7 mouse cellular contexts compared by ENCODE assay signal in the genomic region with DNA sequence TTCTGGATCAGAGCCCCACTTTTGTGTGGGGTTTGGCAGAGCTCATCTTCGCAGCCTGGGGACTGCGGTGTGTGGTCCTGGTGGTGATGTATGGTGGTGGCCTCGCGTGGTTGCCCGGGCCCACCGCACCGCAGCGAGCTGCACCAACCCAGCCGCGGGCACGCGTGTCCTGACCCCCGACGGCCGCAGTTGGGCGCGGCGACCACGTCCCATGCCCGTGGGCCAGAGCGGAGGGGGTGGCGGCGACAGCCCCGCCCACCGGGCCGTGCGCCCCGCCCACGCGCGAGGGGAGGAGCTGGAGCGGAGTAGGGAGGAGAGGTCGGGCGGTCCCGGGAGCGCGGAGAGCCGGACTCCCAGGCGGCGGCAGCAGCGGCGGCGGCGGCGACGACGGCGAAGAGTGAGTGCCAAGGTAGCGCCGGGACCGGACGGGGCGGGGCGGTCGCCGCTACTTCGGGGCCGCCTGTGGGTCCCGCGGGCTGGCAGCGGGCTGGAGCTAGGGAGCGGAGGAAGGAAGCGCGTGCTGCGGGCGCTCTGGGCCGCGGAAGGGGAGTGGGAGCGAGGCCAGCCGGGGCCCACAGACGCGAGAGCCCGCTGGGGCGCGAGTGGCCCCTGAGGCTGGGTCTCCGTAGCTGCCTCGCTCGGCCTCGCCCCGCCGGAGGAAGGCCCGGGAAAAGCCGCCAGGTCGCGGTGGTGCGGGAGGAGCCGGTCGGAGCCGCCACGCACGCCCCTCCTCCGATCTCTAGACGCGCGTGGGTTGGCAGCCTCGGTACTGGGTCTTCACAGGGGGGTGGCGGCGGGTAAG. TPM values are rescaled to one million over a fixed set of nuclear protein-coding genes. Genes with fewer than 3 reads are reported as not detected.
DNase-seq lines count a peak whose midpoint lies in the region; ATAC-seq and TF ChIP-seq lines count a peak whose summit lies in the region.

Gng12 (plus strand) TSS at position 279 of the 802 bp plus-strand sequence.

- H3K9me3 ChIP-seq in embryonic facial prominence, embryonic 14.5 days (ENCODE audit: control insufficient read depth, low read length) = no peaks in the 10 kb centered on the region
- H3K9me3 ChIP-seq in limb, embryonic 13.5 days = no peaks in the 10 kb centered on the region
- H3K9me3 ChIP-seq in midbrain, embryonic 15.5 days = no peaks in the 10 kb centered on the region

- ATAC-seq in embryonic facial prominence, embryonic 14.5 days (ENCODE audit: low read depth) = peak; percentile 95
- peak; percentile 92 for ATAC-seq in limb, embryonic 13.5 days (ENCODE audit: low FRiP score, low read depth)
- peak; percentile 92 for ATAC-seq in midbrain, embryonic 15.5 days (replicated peaks)

- no peaks in the 10 kb centered on the region for H3K36me3 ChIP-seq in embryonic facial prominence, embryonic 14.5 days (ENCODE audit: control insufficient read depth, insufficient read depth, low read length)
- H3K36me3 ChIP-seq in heart, adult 2 months (ENCODE audit: control insufficient read depth, insufficient read depth, low read length) = peaks cover 3% of the 10 kb centered on the region
- no peaks in the 10 kb centered on the region for H3K36me3 ChIP-seq in limb, embryonic 13.5 days
- H3K36me3 ChIP-seq in midbrain, embryonic 15.5 days (replicated peaks) = no peaks in the 10 kb centered on the region
- no peaks in the 10 kb centered on the region for H3K36me3 ChIP-seq in spleen, adult 2 months (ENCODE audit: control insufficient read depth, insufficient read depth, low read length)

- H3K27ac ChIP-seq in embryonic facial prominence, embryonic 14.5 days (replicated peaks; ENCODE audit: low read depth, low read length) = peak within 1 kb of the TSS; percentile 55; the same call in 1 of the 2 replicates
- peak within 1 kb of the TSS; percentile 76 for H3K27ac ChIP-seq in heart, adult 2 months
- peak within 1 kb of the TSS; percentile 33; the same call in 1 of the 2 replicates for H3K27ac ChIP-seq in limb, embryonic 13.5 days
- 0 out of 2 replicates have a peak within 1 kb of the TSS, but pooled peaks have one; percentile 8 for H3K27ac ChIP-seq in midbrain, embryonic 15.5 days
- peak within 1 kb of the TSS; percentile 50 for H3K27ac ChIP-seq in spleen, adult 2 months (ENCODE audit: insufficient read depth, low read length)

- no peak for TF ChIP-seq POLR2A in heart, adult 2 months (IDR thresholded peaks at IDR 0.05; ENCODE audit: insufficient read depth, low read depth, low read length)
- no peak for TF ChIP-seq POLR2A in spleen, adult 2 months (IDR thresholded peaks at IDR 0.05; ENCODE audit: low read depth, low read length)

- H3K4me1 ChIP-seq in embryonic facial prominence, embryonic 14.5 days (ENCODE audit: control insufficient read depth, insufficient read depth, low read length) = peaks cover 7% of the 10 kb centered on the region; the same call in 1 of the 2 replicates
- peaks cover 4% of the 10 kb centered on the region for H3K4me1 ChIP-seq in heart, adult 2 months (ENCODE audit: control insufficient read depth, insufficient read depth, low read length)
- peaks cover 19% of the 10 kb centered on the region for H3K4me1 ChIP-seq in limb, embryonic 13.5 days
- peaks cover 7% of the 10 kb centered on the region; the same call in 1 of the 2 replicates for H3K4me1 ChIP-seq in midbrain, embryonic 15.5 days
- H3K4me1 ChIP-seq in spleen, adult 2 months (ENCODE audit: control insufficient read depth, insufficient read depth, insufficient read length) = peaks cover 4% of the 10 kb centered on the region

- DNase-seq in adrenal gland, postnatal 4 days (ENCODE audit: low spot score in 2 of 2) = peak; percentile 75 to 78
- DNase-seq in embryonic facial prominence, embryonic 14.5 days (ENCODE audit: low spot score) = peak; percentile 79
- DNase-seq in heart, adult 2 months = peak; percentile 94 to 97
- peak; percentile 89 to 91 for DNase-seq in kidney, adult 8-10 months
- peak; percentile 17 to 81 for DNase-seq in spleen, adult 2 months (ENCODE audit: low read depth in 1 of 2, low spot score in 2 of 2)

- intact Hi-C loops in heart, adult 2 months (cut with DNase I) = loop anchor here (5.0 kb wide), 3 partner anchors 41 to 371 kb away; no protein-coding TSS in a partner anchor

- H3K4me2 ChIP-seq in embryonic facial prominence, embryonic 14.5 days (ENCODE audit: low read depth, low read length) = peak within 1 kb of the TSS; percentile 85
- H3K4me2 ChIP-seq in limb, embryonic 13.5 days (replicated peaks) = peak within 1 kb of the TSS; percentile 77
- peak within 1 kb of the TSS; percentile 86 for H3K4me2 ChIP-seq in midbrain, embryonic 15.5 days

- TF ChIP-seq EP300 in heart, adult 2 months (IDR thresholded peaks at IDR 0.05; ENCODE audit: insufficient read depth, low read depth, low read length) = no peak

- H3K79me2 ChIP-seq in heart, adult 2 months (replicated peaks; ENCODE audit: control insufficient read depth, insufficient read depth, low read length) = no peaks in the 10 kb centered on the region; the same call in 1 of the 2 replicates

- H3K27me3 ChIP-seq in embryonic facial prominence, embryonic 14.5 days (replicated peaks; ENCODE audit: control insufficient read depth, insufficient read depth, low read length) = no peaks in the 10 kb centered on the region
- H3K27me3 ChIP-seq in heart, adult 2 months (ENCODE audit: control insufficient read depth, insufficient read depth, low read length) = no peaks in the 10 kb centered on the region
- no peaks in the 10 kb centered on the region for H3K27me3 ChIP-seq in limb, embryonic 13.5 days
- H3K27me3 ChIP-seq in midbrain, embryonic 15.5 days (replicated peaks) = no peaks in the 10 kb centered on the region
- H3K27me3 ChIP-seq in spleen, adult 2 months (ENCODE audit: control insufficient read depth, insufficient read depth, low read length) = peaks cover 7% of the 10 kb centered on the region; the same call in 1 of the 2 replicates

- H3K4me3 ChIP-seq in embryonic facial prominence, embryonic 14.5 days (ENCODE audit: low read depth, low read length) = peak within 1 kb of the TSS; percentile 89
- peak within 1 kb of the TSS; percentile 94 for H3K4me3 ChIP-seq in heart, adult 2 months
- peak within 1 kb of the TSS; percentile 85 for H3K4me3 ChIP-seq in limb, embryonic 13.5 days
- peak within 1 kb of the TSS; percentile 68 for H3K4me3 ChIP-seq in midbrain, embryonic 15.5 days
- H3K4me3 ChIP-seq in spleen, adult 2 months (ENCODE audit: extremely low read depth, insufficient read depth, insufficient read length) = peak within 1 kb of the TSS; percentile 83

- TF ChIP-seq CTCF in heart, adult 2 months (IDR thresholded peaks at IDR 0.05) = peak; percentile 31; the same call in 1 of the 2 replicates
- TF ChIP-seq CTCF in spleen, adult 2 months (IDR thresholded peaks at IDR 0.05; ENCODE audit: extremely low read depth, insufficient read depth, insufficient read length, insufficient replicate concordance) = no peak

- H3K9ac ChIP-seq in embryonic facial prominence, embryonic 14.5 days (ENCODE audit: low read depth, low read length) = peak within 1 kb of the TSS; percentile 85
- peak within 1 kb of the TSS; percentile 77 for H3K9ac ChIP-seq in heart, adult 2 months (ENCODE audit: low read depth, low read length)
- peak within 1 kb of the TSS; percentile 84 for H3K9ac ChIP-seq in limb, embryonic 13.5 days
- H3K9ac ChIP-seq in midbrain, embryonic 15.5 days = peak within 1 kb of the TSS; percentile 55

- 2% methylated on average over 23 of the region's 98 CpGs for WGBS in embryonic facial prominence, embryonic 14.5 days
- WGBS in heart, adult 2 months = under 1% methylated on average over 95 of the region's 98 CpGs
- under 1% methylated on average over 94 of the region's 98 CpGs for WGBS in limb, embryonic 13.5 days
- WGBS in midbrain, embryonic 15.5 days = under 1% methylated on average over 94 of the region's 98 CpGs
- 2% methylated on average over 89 of the region's 98 CpGs for WGBS in spleen, adult 2 months

RNA-seq across cellular contexts. Expression of gene Gng12, which starts in this region (rescaled TPM):
- 100 to 1,000 TPM in 1 of 2 experiments, 10 to 100 TPM in 1; 84.1 to 103 TPM for total RNA-seq in adrenal gland, postnatal 4 days (2021)
- polyA plus RNA-seq in embryonic facial prominence, embryonic 14.5 days (2014; fragmentation: Nextera tagmentation; extraction: Ambion mirVana) = 91.8 and 99.9 TPM in 2 replicates
- total RNA-seq in heart, adult 2 months (2021) = 10 to 100 TPM; 34.4 to 35.6 TPM
- polyA plus RNA-seq in heart, adult 2 months (2012; rRNA removed) = 15.5 and 24.6 TPM in 2 replicates
- 56.6 and 58.5 TPM in 2 replicates for polyA plus RNA-seq in limb, embryonic 13.5 days (2015; fragmentation: Nextera tagmentation; extraction: Ambion mirVana)
- polyA plus RNA-seq in midbrain, embryonic 15.5 days (2015; fragmentation: Nextera tagmentation; extraction: Ambion mirVana) = 27.9 and 29.2 TPM in 2 replicates
- polyA plus RNA-seq in spleen, adult 2 months (2012; rRNA removed) = 6.6 and 6.9 TPM in 2 replicates

Comparison
In these comparisons a context has a peak if more than half of its experiments do, and no peak if none do; other contexts are left out.
1. Peak in every context shown above with its lines: DNase-seq, ATAC-seq, H3K4me3 ChIP-seq and H3K27ac ChIP-seq.
2. H3K27ac ChIP-seq: peak in every context shown above with its lines; median percentile 76 in heart, adult 2 months; 55 in embryonic facial prominence, embryonic 14.5 days; 50 in spleen, adult 2 months; 33 in limb, embryonic 13.5 days; 8 in midbrain, embryonic 15.5 days.